Mouse (Mus musculus): ENCODE data around the gene Olfr435.

DNA sequence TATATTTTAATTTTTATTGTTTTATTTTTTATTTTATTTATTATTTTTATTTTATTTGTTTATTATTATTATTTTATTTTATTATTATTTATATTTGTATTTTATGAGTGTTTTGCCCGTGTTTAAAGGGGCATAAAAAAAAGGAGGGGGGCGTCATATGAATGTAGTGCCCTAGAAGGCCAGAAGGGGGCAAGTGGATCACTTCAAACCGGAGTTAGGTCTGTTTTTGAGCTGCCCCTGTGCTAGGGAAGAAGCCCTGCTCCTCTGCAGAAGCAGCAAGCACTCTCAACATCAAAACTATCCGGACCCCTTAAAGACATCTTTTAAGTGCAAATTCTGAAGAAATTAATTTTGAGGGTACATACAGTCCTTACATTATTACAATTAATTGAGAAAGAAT, 45.1 kb downstream of the Olfr435 start:
- TF ChIP-seq GATA1 (IDR thresholded peaks at IDR 0.05; ENCODE audit: low read length) (no peak), TAL1 (IDR thresholded peaks at IDR 0.05; ENCODE audit: low read length) (no peak)
